Mouse (Mus musculus) layer of hippocampus, postnatal 36 days (tissue): Measurements from ENCODE around the gene Epb41l3. TPM values are rescaled to one million over a fixed set of nuclear protein-coding genes. Genes with fewer than 3 reads are reported as not detected.

ENCODE experiments used
- DNase-seq, 2 experiments: peaks; one replicate each; pipeline ENCODE4 v3.0.0; 2022
- total RNA-seq, 2 experiments: library from RNA; stranded (reverse); gene quantifications; 2 replicates each; pipeline ENCODE4 v1.2.3; 2021

Epb41l3 gene
- total RNA-seq, 2 experiments from 2014 or later: 125 to 131 TPM

GRCm38 (mm10) chr17:69255834-69256233, 180.4 kb downstream of the Epb41l3 start:
- DNase-seq: no peak

- no peak for DNase-seq
Observed at GRCm38 (mm10) chr17:69256441-69256840, 181.0 kb downstream of the Epb41l3 start.

GRCm38 (mm10) chr17:69263810-69264565, 188.5 kb downstream of the Epb41l3 start:
- no peak for DNase-seq

- no peak for DNase-seq
Observed at GRCm38 (mm10) chr17:69265171-69265570, 189.7 kb downstream of the Epb41l3 start.

- DNase-seq: no peak
Observed at GRCm38 (mm10) chr17:69265759-69266463, 190.4 kb downstream of the Epb41l3 start.

- no peak for DNase-seq
Observed at GRCm38 (mm10) chr17:69266936-69267335, 191.5 kb downstream of the Epb41l3 start.

GRCm38 (mm10) chr17:69267526-69267925, 192.0 kb downstream of the Epb41l3 start:
- no peak for DNase-seq

GRCm38 (mm10) chr17:69277362-69277761, 201.9 kb downstream of the Epb41l3 start:
- DNase-seq: no peak

GRCm38 (mm10) chr17:69284511-69284910, 209.0 kb downstream of the Epb41l3 start:
- no peak for DNase-seq

GRCm38 (mm10) chr17:69288130-69288529, 212.6 kb downstream of the Epb41l3 start:
- DNase-seq: no peak

- no peak for DNase-seq
Observed at GRCm38 (mm10) chr17:69290272-69290671, 214.8 kb downstream of the Epb41l3 start.

GRCm38 (mm10) chr17:69301552-69301951, 226.1 kb downstream of the Epb41l3 start:
- no peak for DNase-seq

- peak; percentile 31 to 34 for DNase-seq
Observed at GRCm38 (mm10) chr17:69303579-69304274, 228.2 kb downstream of the Epb41l3 start.

GRCm38 (mm10) chr17:69307636-69308035, 232.2 kb downstream of the Epb41l3 start:
- no peak for DNase-seq

GRCm38 (mm10) chr17:69309872-69310271, 234.4 kb downstream of the Epb41l3 start:
- DNase-seq: no peak

- no peak for DNase-seq
Observed at GRCm38 (mm10) chr17:69320496-69320895, 245.0 kb downstream of the Epb41l3 start.

- DNase-seq: no peak
Observed at GRCm38 (mm10) chr17:69322721-69323120, 247.2 kb downstream of the Epb41l3 start.

Other genes starting within 250 kb of the Epb41l3 start
- 1 to 10 TPM; 7.2 to 8.3 TPM for gene Tmem200c, start 249.1 kb upstream of the Epb41l3 start, total RNA-seq